Mouse (Mus musculus) kidney, embryonic 14.5 days (tissue): Measurements from ENCODE around the gene Gm11214. TPM values are rescaled to one million over a fixed set of nuclear protein-coding genes. Genes with fewer than 3 reads are reported as not detected.

Experiments used
- polyA plus RNA-seq: library from polyadenylated mRNA; unstranded; fragments of >200 nt; fragmentation: Nextera tagmentation; extraction: Ambion mirVana; gene quantifications from 2 replicates; pipeline ENCODE4 v1.2.1, GENCODE M21; 2014

The Gm11214 gene
- polyA plus RNA-seq, 1 experiment from 2014 or later: not detected

Other genes starting within 250 kb of the Gm11214 start
- 8.0 and 8.7 TPM in 2 replicates for gene Whrn, start 167.4 kb downstream of the Gm11214 start, polyA plus RNA-seq
- gene Atp6v1g1, start 118.6 kb downstream of the Gm11214 start, polyA plus RNA-seq: 264 and 332 TPM in 2 replicates
- gene Tmem268, start 104.6 kb downstream of the Gm11214 start, polyA plus RNA-seq: 4.6 and 7.9 TPM in 2 replicates
- not detected in 2 replicates for gene Gm11213, start 58.1 kb downstream of the Gm11214 start, polyA plus RNA-seq
- gene Tex48, start 41.0 kb downstream of the Gm11214 start, polyA plus RNA-seq: not detected in 2 replicates
- gene Tnfsf15, start 81.7 kb upstream of the Gm11214 start, polyA plus RNA-seq: 0.49 and 0.59 TPM in 2 replicates
- not detected in 2 replicates for gene Tnfsf8, start 198.0 kb upstream of the Gm11214 start, polyA plus RNA-seq